ENCODE assay signal across 20 mouse cellular contexts in the genomic region with DNA sequence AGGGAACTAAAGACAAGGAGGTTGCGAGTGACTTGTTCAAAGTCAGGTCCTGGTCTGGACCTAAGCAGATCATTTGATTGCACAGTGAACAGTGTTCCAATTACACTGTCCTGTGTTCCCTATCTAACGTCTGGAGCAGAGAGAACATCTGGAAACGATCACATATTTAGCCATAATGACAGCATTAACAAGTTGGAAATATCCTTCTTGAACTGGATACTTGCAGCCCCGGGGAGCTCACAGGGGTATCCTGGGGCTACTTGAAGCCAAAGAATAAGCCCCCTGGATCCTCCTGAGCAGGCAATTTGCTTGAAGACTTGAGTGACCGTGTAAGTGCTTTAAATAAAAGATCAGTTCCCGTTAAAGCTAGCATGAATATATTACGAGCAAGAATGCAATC. TPM values are rescaled to one million over a fixed set of nuclear protein-coding genes. Genes with fewer than 3 reads are reported as not detected.
"Had no signal": no experiment of that assay in that cellular context is flagged by ENCODE, and none has a peak within 500 bp of the region (broad histone marks: within the 10 kb centered on the region; RNA-seq: fewer than 3 reads in every experiment).

No protein-coding gene starts in this region.

- H3K27ac ChIP-seq: liver, embryonic 14.5 days; midbrain, embryonic 10.5 days; neural tube, embryonic 15.5 days; stomach, postnatal 0 days had no signal

- H3K27me3 ChIP-seq: neural tube, embryonic 15.5 days had no signal

- H3K4me1 ChIP-seq: midbrain, embryonic 10.5 days; neural tube, embryonic 15.5 days had no signal

- H3K9me3 ChIP-seq: midbrain, embryonic 10.5 days; neural tube, embryonic 15.5 days had no signal

- ATAC-seq: lung, postnatal 0 days had no signal

- DNase-seq: kidney, postnatal 10 days; kidney, postnatal 4 days; left cerebral cortex, postnatal 4 days; lung, adult 18-20 months; lung, postnatal 36 days; midbrain, embryonic 14.5 days; right cerebral cortex, adult 18-20 months; right cerebral cortex, postnatal 25 days had no signal

- H3K36me3 ChIP-seq: midbrain, embryonic 10.5 days; neural tube, embryonic 15.5 days had no signal

- H3K4me3 ChIP-seq: layer of hippocampus, adult 2 months; midbrain, embryonic 10.5 days; myocyte; neural tube, embryonic 15.5 days had no signal

RNA-seq across cellular contexts. Expression of a gene that starts 2.3 kb away (rescaled TPM):
- total RNA-seq: layer of hippocampus, adult 2 months; layer of hippocampus, postnatal 10 days; left cerebral cortex, postnatal 4 days; liver, adult 2 months; megakaryocyte, adult 5-6 weeks had no signal
- polyA plus RNA-seq: kidney, embryonic 14.5 days; liver, adult 2 months; liver, embryonic 14.5 days; lung, postnatal 0 days; midbrain, embryonic 10.5 days; midbrain, embryonic 14.5 days; myocyte; neural tube, embryonic 11.5 days; neural tube, embryonic 15.5 days had no signal
